Mouse (Mus musculus): ENCODE data around the gene 3425401B19Rik.

DNA sequence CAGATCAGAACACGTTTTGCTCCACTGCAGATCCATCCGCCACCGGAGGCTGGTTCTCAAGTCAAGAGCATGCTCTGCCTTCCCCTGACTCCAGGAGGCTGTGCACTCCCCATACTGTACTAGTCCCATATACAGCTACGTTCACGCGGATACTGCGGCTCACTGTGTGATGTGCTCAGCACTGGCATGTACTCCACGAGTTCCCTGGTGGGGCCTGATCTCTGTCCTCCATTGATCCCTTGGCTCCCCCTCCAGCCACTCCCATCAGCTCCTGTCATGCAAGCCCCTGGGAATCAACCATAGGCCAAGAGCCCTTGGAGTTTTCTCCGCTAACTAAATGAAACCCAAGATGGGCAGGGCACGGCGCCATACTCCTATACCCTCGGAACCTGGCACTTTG is 2.6 kb downstream of the 3425401B19Rik start:
- TF ChIP-seq CTCF (IDR thresholded peaks at IDR 0.05; ENCODE audit: extremely low read depth, insufficient read depth, low read length) (no peak), POLR2A (IDR thresholded peaks at IDR 0.05; ENCODE audit: extremely low read depth, insufficient read depth, low read length) (no peak)
